Mouse (Mus musculus) liver, embryonic 11.5 days (tissue): Measurements from ENCODE around the gene Slc12a6. TPM values are rescaled to one million over a fixed set of nuclear protein-coding genes. Genes with fewer than 3 reads are reported as not detected.
"Not testable (repeated sequence)": the region's sequence is repeated elsewhere in the genome, so short reads cannot be mapped to it uniquely, and the experiment has no call there.

Experiments
- ATAC-seq: fragments of 200-750 bp; cut with Nextera tagmentation; replicated peaks from 2 replicates; pipeline ENCODE4 v1.8.0; 2017; ENCODE audit warnings: moderate number of reproducible peaks, mild to moderate bottlenecking, moderate TSS enrichment, moderate library complexity; ENCODE audit not compliant: low FRiP score
- DNase-seq: peaks from one replicate; pipeline ENCODE4 v3.0.0-alpha.2; 2017; ENCODE audit warnings: low spot score
- H3K27ac ChIP-seq: fragments of 300-500 bp; sonication (generic); 2 replicates; pipeline ENCODE4 v1.5.1; 2014; ENCODE audit warnings: mild to moderate bottlenecking, low read depth, low read length, control low read depth
- H3K27me3 ChIP-seq: fragments of 300-500 bp; sonication (generic); replicated peaks from 2 replicates; pipeline ENCODE4 v1.6.1; 2014; ENCODE audit warnings: low read length, mixed read lengths; ENCODE audit not compliant: control insufficient read depth, insufficient read depth
- H3K36me3 ChIP-seq: fragments of 300-500 bp; sonication (generic); 2 replicates; pipeline ENCODE4 v1.6.1; 2014; ENCODE audit warnings: mild to moderate bottlenecking, low read length, moderate library complexity, mixed read lengths; ENCODE audit not compliant: control insufficient read depth, insufficient read depth
- H3K4me1 ChIP-seq: fragments of 300-500 bp; sonication (generic); replicated peaks from 2 replicates; pipeline ENCODE4 v1.6.1; 2014; ENCODE audit warnings: low read length, mixed read lengths; ENCODE audit not compliant: control insufficient read depth, insufficient read depth
- H3K4me2 ChIP-seq: fragments of 300-500 bp; sonication (generic); 2 replicates; pipeline ENCODE4 v1.6.1; 2014; ENCODE audit warnings: mild to moderate bottlenecking, control low read depth, moderate library complexity
- H3K4me3 ChIP-seq: fragments of 300-500 bp; sonication (generic); 2 replicates; pipeline ENCODE4 v1.5.1; 2014; ENCODE audit warnings: low read depth, low read length, control low read depth
- H3K9ac ChIP-seq: fragments of 300-500 bp; sonication (generic); 2 replicates; pipeline ENCODE4 v1.6.1; 2014; ENCODE audit warnings: low read depth, low read length, control low read depth
- H3K9me3 ChIP-seq: fragments of 300-500 bp; sonication (generic); 2 replicates; pipeline ENCODE4 v1.6.1; 2016; ENCODE audit warnings: low read length, inconsistent platforms, mixed read lengths; ENCODE audit not compliant: control insufficient read depth
- WGBS: fragments of 180-500 bp; shearing (Covaris S2); extraction: QIAGEN DNeasy Blood & Tissue Kit; methylation state at CpG from one replicate; pipeline ENCODE4 v1.1.7; 2014; 5-methylcytosine and 5-hydroxymethylcytosine counted together
- polyA plus RNA-seq: library from polyadenylated mRNA; unstranded; fragments of >200 nt; fragmentation: Nextera tagmentation; extraction: Ambion mirVana; gene quantifications from 2 replicates; pipeline ENCODE4 v1.2.1, GENCODE M21; 2014

Slc12a6 gene
- polyA plus RNA-seq, 1 experiment from 2014 or later = 12.3 TPM

- peak overlapping the region; percentile 8; the same call in 1 of the 2 replicates for H3K4me2 ChIP-seq
- ATAC-seq = peak; percentile 89
- no peaks in the 10 kb centered on the region for H3K9me3 ChIP-seq
- no peaks in the 10 kb centered on the region for H3K27me3 ChIP-seq
- H3K4me3 ChIP-seq = no peak overlapping the region
- H3K27ac ChIP-seq = no peak overlapping the region
- WGBS = 54% methylated on average over 2 of the region's 2 CpGs
- no peak for DNase-seq
- H3K36me3 ChIP-seq = no peaks in the 10 kb centered on the region
- H3K9ac ChIP-seq = no peak overlapping the region
- H3K4me1 ChIP-seq = 0 out of 2 replicates have a peak, but pooled peaks cover 6% of the 10 kb centered on the region
Observed at GRCm38 (mm10) chr2:112272909-112273308, 7.3 kb downstream of the Slc12a6 start.

- Histone ChIP-seq H3K4me1 (0 out of 2 replicates have a peak, but pooled peaks cover 6% of the 10 kb centered on the region), H3K36me3 (no peaks in the 10 kb centered on the region), H3K27ac (no peak overlapping the region), H3K9ac (no peak overlapping the region), H3K4me2 (no peak overlapping the region; the same call in 1 of the 2 replicates), H3K27me3 (no peaks in the 10 kb centered on the region), H3K4me3 (no peak overlapping the region), H3K9me3 (no peaks in the 10 kb centered on the region)
- 94% methylated on average over 6 of the region's 6 CpGs for WGBS
- DNase-seq = no peak
- ATAC-seq = no peak
Observed at GRCm38 (mm10) chr2:112273474-112273873, 7.8 kb downstream of the Slc12a6 start.

- Histone ChIP-seq H3K9ac (no peak overlapping the region), H3K36me3 (no peaks in the 10 kb centered on the region), H3K4me3 (no peak overlapping the region), H3K27ac (no peak overlapping the region), H3K4me1 (peaks cover 2% of the 10 kb centered on the region; the same call in 1 of the 2 replicates), H3K9me3 (no peaks in the 10 kb centered on the region), H3K27me3 (no peaks in the 10 kb centered on the region), H3K4me2 (no peak overlapping the region)
- ATAC-seq (no peak), DNase-seq (no peak)
- WGBS = 95% methylated on average over 3 of the region's 3 CpGs
Observed at GRCm38 (mm10) chr2:112276870-112277269, 11.2 kb downstream of the Slc12a6 start.

GRCm38 (mm10) chr2:112282846-112283245 is 17.2 kb downstream of the Slc12a6 start:
- H3K9me3 ChIP-seq = no peaks in the 10 kb centered on the region
- no peaks in the 10 kb centered on the region for H3K36me3 ChIP-seq
- H3K9ac ChIP-seq = no peak overlapping the region
- H3K27ac ChIP-seq = no peak overlapping the region
- no peaks in the 10 kb centered on the region for H3K27me3 ChIP-seq
- no peak for DNase-seq
- H3K4me1 ChIP-seq = peaks cover 5% of the 10 kb centered on the region; the same call in 1 of the 2 replicates
- WGBS = 85% methylated on average over 1 of the region's 1 CpGs
- H3K4me3 ChIP-seq = no peak overlapping the region
- no peak overlapping the region for H3K4me2 ChIP-seq
- no peak for ATAC-seq

- H3K4me1 ChIP-seq = peaks cover 5% of the 10 kb centered on the region; the same call in 1 of the 2 replicates
- 1% methylated on average over 21 of the region's 21 CpGs for WGBS
- peak overlapping the region; percentile 65 for H3K4me3 ChIP-seq
- peak overlapping the region; percentile 77 for H3K9ac ChIP-seq
- DNase-seq (peak; percentile 59), ATAC-seq (peak; percentile 95)
- peak overlapping the region; percentile 84 for H3K4me2 ChIP-seq
- H3K27me3 ChIP-seq = no peaks in the 10 kb centered on the region
- no peaks in the 10 kb centered on the region for H3K9me3 ChIP-seq
- H3K27ac ChIP-seq = peak overlapping the region; percentile 23
- no peaks in the 10 kb centered on the region for H3K36me3 ChIP-seq
Observed at GRCm38 (mm10) chr2:112284363-112285030, 18.9 kb downstream of the Slc12a6 start.

DNA sequence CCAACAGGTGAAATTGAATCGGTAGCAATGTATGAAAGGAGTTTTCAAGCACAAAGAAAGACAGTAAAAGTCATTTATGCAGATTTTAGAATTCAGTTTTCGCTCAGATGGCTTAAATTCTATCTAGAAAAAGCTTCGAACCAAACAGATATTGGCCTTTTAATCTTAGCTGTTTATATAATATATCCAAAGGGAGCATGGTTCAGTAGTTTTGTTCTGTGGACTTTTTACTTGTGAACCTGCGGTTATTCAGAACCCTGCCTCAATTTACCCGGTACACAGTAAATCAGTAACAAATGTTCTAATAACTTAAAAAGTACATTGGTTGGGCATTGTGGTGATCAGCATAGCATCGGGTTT is 19.4 kb downstream of the Slc12a6 start:
- 59% methylated on average over 6 of the region's 6 CpGs for WGBS
- H3K27me3 ChIP-seq = no peaks in the 10 kb centered on the region
- no peaks in the 10 kb centered on the region for H3K9me3 ChIP-seq
- no peaks in the 10 kb centered on the region for H3K36me3 ChIP-seq
- ATAC-seq = no peak
- H3K4me2 ChIP-seq = peak overlapping the region; percentile 84
- H3K9ac ChIP-seq = peak overlapping the region; percentile 32; the same call in 1 of the 2 replicates
- H3K4me1 ChIP-seq = peaks cover 5% of the 10 kb centered on the region; the same call in 1 of the 2 replicates
- DNase-seq = no peak
- H3K27ac ChIP-seq = no peak overlapping the region
- peak overlapping the region; percentile 65 for H3K4me3 ChIP-seq

DNA sequence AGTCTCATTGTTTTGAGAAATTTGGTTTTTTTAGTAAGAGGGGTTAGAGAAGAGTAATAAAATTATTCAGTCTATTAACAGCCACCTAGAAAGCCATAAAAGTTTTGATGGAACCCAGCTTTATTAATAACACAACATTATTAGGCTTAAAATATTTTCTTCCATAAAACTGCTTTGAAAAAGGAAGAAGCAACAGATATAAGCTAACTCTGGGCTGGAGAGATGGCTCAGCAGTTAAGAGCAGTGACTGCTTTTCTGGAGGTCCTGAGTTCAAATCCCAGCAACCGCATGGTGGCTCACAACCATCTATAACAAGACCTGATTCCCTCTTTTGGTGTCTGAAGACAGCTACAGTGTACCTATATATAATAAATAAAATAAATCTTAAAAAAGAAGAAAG is 20.4 kb downstream of the Slc12a6 start:
- H3K36me3 ChIP-seq, H3K4me3 ChIP-seq, H3K27ac ChIP-seq, H3K4me1 ChIP-seq, H3K9ac ChIP-seq, DNase-seq, ATAC-seq, H3K9me3 ChIP-seq, H3K27me3 ChIP-seq, H3K4me2 ChIP-seq: not testable (repeated sequence)
- 89% methylated on average over 1 of the region's 1 CpGs for WGBS

DNA sequence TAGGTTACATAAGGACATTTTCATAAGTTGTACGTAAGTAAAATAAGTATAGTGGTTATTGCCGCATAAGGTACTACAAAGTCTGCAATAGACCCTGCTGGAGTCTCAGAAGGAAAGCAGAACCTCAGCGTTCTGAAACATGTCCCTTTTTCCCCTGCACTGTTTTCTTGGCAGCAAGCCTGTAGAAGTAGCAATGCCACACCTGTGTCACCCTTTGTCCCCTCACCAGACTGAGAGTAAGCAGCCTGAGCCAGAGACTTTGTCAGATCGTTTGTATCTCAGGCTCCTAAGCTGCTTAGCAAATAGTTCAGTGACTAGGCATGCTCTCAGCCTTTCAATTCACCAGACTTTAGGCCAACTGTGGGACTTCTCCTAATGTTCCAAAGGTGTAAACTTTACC is 21.4 kb downstream of the Slc12a6 start:
- H3K36me3 ChIP-seq = no peaks in the 10 kb centered on the region
- no peak overlapping the region for H3K27ac ChIP-seq
- no peak overlapping the region for H3K4me2 ChIP-seq
- H3K4me1 ChIP-seq = peaks cover 5% of the 10 kb centered on the region; the same call in 1 of the 2 replicates
- H3K9me3 ChIP-seq = no peaks in the 10 kb centered on the region
- no peak overlapping the region for H3K9ac ChIP-seq
- no peak overlapping the region for H3K4me3 ChIP-seq
- no peak for ATAC-seq
- 68% methylated on average over 4 of the region's 4 CpGs for WGBS
- no peak for DNase-seq
- H3K27me3 ChIP-seq = no peaks in the 10 kb centered on the region

DNA sequence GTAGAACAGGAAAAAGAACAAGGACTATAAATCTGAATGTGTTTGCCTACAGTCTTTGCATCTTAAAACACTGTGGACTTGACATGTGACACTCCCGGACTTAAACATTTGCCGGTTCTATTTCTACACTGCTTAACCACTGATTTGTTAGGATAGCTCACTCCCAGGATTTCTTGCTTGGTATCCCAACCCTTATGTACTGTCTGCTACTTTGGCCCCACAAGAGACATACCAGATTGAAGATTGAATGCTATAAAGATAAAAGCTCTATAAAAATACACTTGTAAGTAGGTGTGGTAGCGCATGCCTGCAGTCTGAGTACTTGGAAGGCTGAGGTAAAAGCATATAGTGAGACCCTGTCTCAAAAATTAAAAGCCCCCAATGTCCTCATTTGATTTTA is 23.9 kb downstream of the Slc12a6 start:
- WGBS = 93% methylated on average over 3 of the region's 3 CpGs
- Histone ChIP-seq H3K4me1 (no peaks in the 10 kb centered on the region), H3K27ac (no peak overlapping the region), H3K9ac (no peak overlapping the region), H3K36me3 (no peaks in the 10 kb centered on the region), H3K27me3 (no peaks in the 10 kb centered on the region), H3K4me3 (no peak overlapping the region), H3K9me3 (no peaks in the 10 kb centered on the region), H3K4me2 (no peak overlapping the region)
- ATAC-seq (no peak), DNase-seq (no peak)
